Mouse (Mus musculus) forebrain, postnatal 0 days (tissue): ENCODE results near the gene Timeless. TPM values are rescaled to one million over a fixed set of nuclear protein-coding genes. Genes with fewer than 3 reads are reported as not detected.
A peak's percentile ranks its signal among the peaks of the same experiment; 100 is the strongest.
"Not testable (repeated sequence)": the region's sequence is repeated elsewhere in the genome, so short reads cannot be mapped to it uniquely, and the experiment has no call there.

Experiments used
- ATAC-seq: fragments of 200-750 bp; cut with Nextera tagmentation; 2 replicates; pipeline ENCODE4 v1.8.0; 2017; ENCODE audit warnings: mild to moderate bottlenecking, moderate library complexity
- DNase-seq: peaks from one replicate; pipeline ENCODE4 v3.0.0-alpha.2; 2015
- H3K27ac ChIP-seq: fragments of 300-500 bp; sonication (generic); 2 replicates; pipeline ENCODE4 v1.5.1; 2014; ENCODE audit warnings: low read depth, mild to moderate bottlenecking, antibody characterized with exemption, low read length, moderate library complexity, mixed read lengths
- H3K27me3 ChIP-seq: fragments of 300-500 bp; sonication (generic); 2 replicates; pipeline ENCODE4 v1.6.1; 2014; ENCODE audit warnings: mild to moderate bottlenecking, low read length, mixed read lengths; ENCODE audit not compliant: insufficient read depth
- H3K36me3 ChIP-seq: fragments of 300-500 bp; sonication (generic); 2 replicates; pipeline ENCODE4 v1.6.1; 2014; ENCODE audit warnings: mild to moderate bottlenecking, moderate library complexity; ENCODE audit not compliant: insufficient read depth
- H3K4me1 ChIP-seq: fragments of 300-500 bp; sonication (generic); 2 replicates; pipeline ENCODE4 v1.6.1; 2014; ENCODE audit warnings: antibody characterized with exemption; ENCODE audit not compliant: insufficient read depth
- H3K4me2 ChIP-seq: fragments of 300-500 bp; sonication (generic); 2 replicates; pipeline ENCODE4 v1.6.1; 2014; ENCODE audit warnings: low read depth, mild to moderate bottlenecking, moderate library complexity
- H3K4me3 ChIP-seq: fragments of 300-500 bp; sonication (generic); 2 replicates; pipeline ENCODE4 v1.5.1; 2014; ENCODE audit warnings: low read depth, low read length, mixed read lengths
- H3K9ac ChIP-seq: fragments of 300-500 bp; sonication (generic); 2 replicates; pipeline ENCODE4 v1.6.1; 2014; ENCODE audit warnings: mild to moderate bottlenecking
- H3K9me3 ChIP-seq: fragments of 300-500 bp; sonication (generic); 2 replicates; pipeline ENCODE4 v1.6.1; 2016; ENCODE audit warnings: low read length
- CTCF ChIP-seq: sonication (generic); IDR thresholded peaks from 2 replicates; pipeline ENCODE4 v1.5.1; 2016; ENCODE audit warnings: antibody characterized with exemption, control low read depth, low read depth
- WGBS: fragments of 180-500 bp; shearing (Covaris S2); extraction: QIAGEN DNeasy Blood & Tissue Kit; methylation state at CpG from one replicate; pipeline ENCODE4 v1.1.7; 2014; 5-methylcytosine and 5-hydroxymethylcytosine counted together
- polyA plus RNA-seq: library from polyadenylated mRNA; unstranded; fragments of >200 nt; fragmentation: Nextera tagmentation; extraction: Ambion mirVana; gene quantifications from 2 replicates; pipeline ENCODE4 v1.2.1, GENCODE M21; 2015
- total RNA-seq: library from RNA; depleted of rRNA; stranded (reverse); fragments of >200 nt; gene quantifications from 2 replicates; pipeline ENCODE4 v1.2.3, GENCODE M21; 2014; rRNA removed

Timeless gene
- 9.3 and 11.7 TPM in 2 replicates for total RNA-seq
- polyA plus RNA-seq, result 7.7 and 9.9 TPM in 2 replicates

DNA sequence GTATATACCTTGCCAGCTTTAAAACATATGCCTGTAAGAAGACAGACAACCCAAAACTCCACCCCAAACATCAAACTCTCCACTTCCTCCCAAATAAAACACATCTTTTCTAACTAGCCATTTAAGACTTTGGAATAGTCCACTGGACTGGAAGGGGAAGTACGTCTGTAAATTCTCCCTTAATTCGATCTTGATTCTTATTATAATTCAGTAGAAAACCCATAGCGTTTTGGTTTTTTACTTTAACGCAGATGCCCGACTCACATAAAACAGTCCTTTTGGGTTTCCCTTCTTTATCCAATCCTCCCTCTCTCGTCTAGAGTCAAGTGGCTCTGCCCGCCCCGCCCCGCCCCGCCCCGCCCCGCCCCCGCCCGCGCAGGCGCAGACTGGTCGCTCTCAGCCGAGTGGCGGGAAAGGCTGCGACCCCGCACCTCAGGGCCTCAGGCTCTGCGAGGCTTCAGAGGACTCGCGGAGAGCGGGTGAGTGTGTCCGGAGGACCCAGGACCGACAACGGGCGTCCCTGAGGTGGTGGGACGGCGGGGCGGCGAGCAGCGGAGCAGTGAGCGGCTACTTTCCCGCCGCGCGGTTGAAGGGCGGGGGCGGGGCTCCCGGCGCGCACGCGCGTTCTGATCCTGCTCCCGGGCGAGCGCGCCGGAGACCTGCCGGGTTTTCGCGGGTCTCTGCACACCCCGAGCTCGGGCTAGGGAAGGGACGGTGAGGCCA lies at the start of gene Timeless:
Gene Timeless, plus strand, starts transcription at position 369 of the 723 bp plus-strand sequence.
- peak; percentile 95 for ATAC-seq
- Histone ChIP-seq H3K27me3 (no peaks in the 10 kb centered on the region), H3K9me3 (no peaks in the 10 kb centered on the region), H3K27ac (peak within 1 kb of the TSS; percentile 93), H3K4me2 (peak within 1 kb of the TSS; percentile 67), H3K36me3 (no peaks in the 10 kb centered on the region), H3K4me1 (no peaks in the 10 kb centered on the region), H3K4me3 (peak within 1 kb of the TSS; percentile 74), H3K9ac (peak within 1 kb of the TSS; percentile 81)
- no peak for TF ChIP-seq CTCF
- WGBS, result under 1% methylated on average over 56 of the region's 58 CpGs
- DNase-seq, result peak; percentile 93

DNA sequence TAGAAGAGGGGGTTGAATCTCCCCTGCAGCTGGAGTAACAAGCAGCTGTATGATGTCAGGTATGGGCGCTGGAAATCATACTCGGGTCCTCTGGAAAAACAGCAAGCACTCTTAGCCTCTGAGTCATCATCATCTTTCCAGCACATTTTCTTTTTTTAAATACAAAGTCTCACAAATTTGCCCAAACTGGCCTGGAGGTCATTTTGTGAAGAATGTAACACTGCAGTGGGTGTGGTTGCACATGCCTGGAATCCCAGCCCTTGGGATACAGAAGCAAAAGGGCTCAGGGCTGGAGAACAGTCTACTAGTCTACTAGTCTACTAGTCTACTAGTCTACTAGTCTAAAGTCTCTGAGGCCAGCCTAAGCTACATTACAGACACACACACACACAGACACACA lies 47.6 kb upstream of the Timeless start:
- Histone ChIP-seq H3K4me2 (no peak overlapping the region), H3K4me3 (no peak overlapping the region), H3K27ac (no peak overlapping the region), H3K36me3 (no peaks in the 10 kb centered on the region), H3K4me1 (no peaks in the 10 kb centered on the region), H3K9me3 (no peaks in the 10 kb centered on the region), H3K27me3 (no peaks in the 10 kb centered on the region), H3K9ac (no peak overlapping the region)
- no peak for ATAC-seq
- TF ChIP-seq CTCF, result no peak
- DNase-seq, result no peak
- WGBS, result 87% methylated on average over 2 of the region's 2 CpGs

DNA sequence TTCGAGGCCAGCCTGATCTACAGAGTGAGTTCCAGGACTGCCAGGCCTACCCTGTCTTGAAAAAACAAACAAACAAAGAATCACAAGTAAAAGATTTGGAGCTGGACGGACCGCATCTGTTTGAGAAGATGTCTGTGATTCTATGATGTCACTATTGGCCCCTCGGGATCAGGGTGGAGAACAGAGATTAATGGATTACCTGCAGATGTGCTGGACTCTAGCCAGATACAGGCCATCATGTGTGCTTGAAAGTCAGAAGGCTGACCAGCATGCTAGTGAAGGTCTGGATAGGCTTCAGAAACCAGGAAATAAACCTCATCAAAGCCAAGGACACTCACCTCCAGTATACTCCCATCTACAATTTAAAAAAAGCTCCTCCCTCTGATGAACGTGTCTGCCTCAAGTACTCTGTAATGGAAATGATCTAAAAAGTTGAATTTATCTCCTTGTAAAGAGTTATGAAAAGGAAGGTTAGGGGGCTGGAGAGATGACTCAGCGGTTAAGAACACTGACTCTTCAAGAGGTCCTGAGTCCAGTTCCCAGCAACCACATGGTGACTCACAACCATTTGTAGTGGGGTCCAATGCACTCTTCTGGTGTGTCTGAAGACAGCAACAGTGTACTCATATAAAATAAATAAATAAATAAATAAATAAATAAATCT lies 46.5 kb upstream of the Timeless start:
- DNase-seq (no peak), ATAC-seq (no peak)
- no peaks in the 10 kb centered on the region for H3K9me3 ChIP-seq
- 83% methylated on average over 6 of the region's 6 CpGs for WGBS
- H3K9ac ChIP-seq, result no peak overlapping the region
- no peak overlapping the region for H3K27ac ChIP-seq
- H3K4me1 ChIP-seq, result no peaks in the 10 kb centered on the region
- H3K4me2 ChIP-seq, result no peak overlapping the region
- H3K27me3 ChIP-seq, result no peaks in the 10 kb centered on the region
- TF ChIP-seq CTCF, result no peak
- H3K4me3 ChIP-seq, result no peak overlapping the region
- no peaks in the 10 kb centered on the region for H3K36me3 ChIP-seq

DNA sequence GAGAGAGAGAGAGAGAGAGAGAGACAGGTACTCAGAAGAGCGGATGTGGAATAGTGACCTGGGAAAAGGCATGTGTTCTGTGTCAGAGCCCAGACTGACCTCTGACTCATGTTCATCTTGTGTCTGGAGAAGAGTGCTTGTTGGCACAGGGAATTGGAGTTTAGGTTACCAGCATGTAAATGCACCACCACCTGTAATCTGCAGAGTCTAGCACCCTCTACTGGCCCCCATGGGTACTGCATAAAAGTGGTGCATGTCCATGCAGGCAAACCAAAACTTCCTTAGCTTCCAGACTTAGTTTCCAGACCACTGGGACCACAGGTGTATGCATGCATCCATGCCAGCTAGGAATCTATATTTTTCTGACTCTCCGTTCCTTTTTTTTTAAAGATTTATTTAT lies 45.9 kb upstream of the Timeless start:
- 50% methylated on average over 2 of the region's 2 CpGs for WGBS
- Histone ChIP-seq H3K36me3 (no peaks in the 10 kb centered on the region), H3K4me3 (no peak overlapping the region), H3K4me2 (no peak overlapping the region), H3K9me3 (no peaks in the 10 kb centered on the region), H3K27me3 (no peaks in the 10 kb centered on the region), H3K4me1 (no peaks in the 10 kb centered on the region), H3K27ac (no peak overlapping the region), H3K9ac (no peak overlapping the region)
- ATAC-seq, result no peak; the same call in 1 of the 2 replicates
- peak; percentile 93 for TF ChIP-seq CTCF
- DNase-seq, result peak; percentile 87

DNA sequence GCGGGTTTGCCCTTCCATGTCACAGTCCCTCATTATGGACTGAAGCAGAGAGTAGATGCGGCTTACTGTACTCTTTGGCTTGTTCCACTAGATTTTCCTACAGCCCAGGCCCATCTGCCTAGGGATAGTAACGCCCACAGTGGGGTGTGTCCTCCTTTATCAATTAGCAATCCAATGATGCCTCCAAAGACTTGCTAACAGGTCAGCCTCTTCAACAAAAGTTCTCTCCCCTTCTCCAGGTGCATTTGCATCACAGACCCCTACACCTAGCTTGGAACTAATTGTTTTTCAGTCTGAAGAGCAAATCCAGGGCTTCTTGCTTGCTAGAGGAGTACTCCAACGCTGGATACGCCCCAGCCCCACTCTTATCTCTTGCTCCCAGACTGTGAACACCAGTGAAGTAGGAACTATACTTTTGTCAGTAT lies 44.7 kb upstream of the Timeless start:
- Histone ChIP-seq H3K27ac (no peak overlapping the region), H3K9me3 (no peaks in the 10 kb centered on the region), H3K36me3 (no peaks in the 10 kb centered on the region), H3K4me2 (no peak overlapping the region), H3K4me3 (no peak overlapping the region), H3K27me3 (no peaks in the 10 kb centered on the region), H3K4me1 (no peaks in the 10 kb centered on the region), H3K9ac (no peak overlapping the region)
- TF ChIP-seq CTCF, result no peak
- no peak for ATAC-seq
- DNase-seq, result no peak
- WGBS, result 67% methylated on average over 5 of the region's 5 CpGs

DNA sequence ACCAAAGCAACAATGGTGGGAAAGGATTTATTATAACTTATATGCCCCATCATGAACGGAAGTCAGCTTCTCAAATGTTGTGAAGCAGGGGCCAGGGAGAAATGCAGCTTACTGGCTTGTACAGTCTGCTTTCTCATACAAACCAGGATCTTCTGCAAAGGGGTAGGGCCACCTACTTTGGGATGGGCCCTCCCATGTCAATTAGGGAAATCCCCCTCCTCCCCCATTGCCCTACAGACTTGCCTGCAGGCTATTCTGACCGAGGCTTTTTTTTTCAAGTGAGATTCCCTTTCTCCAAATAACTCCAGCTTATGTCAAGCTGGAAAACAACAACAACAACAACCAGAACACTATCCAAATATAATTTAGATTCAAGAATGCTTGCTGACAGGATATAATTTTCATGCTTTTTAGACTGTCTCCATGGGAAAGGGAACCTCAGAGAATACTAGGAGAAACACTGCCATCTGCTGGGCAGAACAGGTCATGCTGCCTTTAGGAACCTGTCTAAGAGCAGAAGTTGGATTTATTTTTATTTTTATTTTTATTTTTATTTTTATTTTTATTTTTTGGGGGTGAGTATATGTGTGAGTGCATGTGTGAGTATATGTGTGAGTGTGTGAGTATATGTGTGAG lies 43.5 kb upstream of the Timeless start:
- 40% methylated on average over 2 of the region's 2 CpGs for WGBS
- TF ChIP-seq CTCF, result peak; percentile 81
- DNase-seq (peak; percentile 88), ATAC-seq (peak; percentile 58)
- no peaks in the 10 kb centered on the region for H3K36me3 ChIP-seq
- H3K4me3 ChIP-seq, result no peak overlapping the region
- no peaks in the 10 kb centered on the region for H3K9me3 ChIP-seq
- H3K27me3 ChIP-seq, result no peaks in the 10 kb centered on the region
- H3K9ac ChIP-seq, result no peak overlapping the region
- H3K27ac ChIP-seq, result no peak overlapping the region
- no peak overlapping the region for H3K4me2 ChIP-seq
- H3K4me1 ChIP-seq, result no peaks in the 10 kb centered on the region

DNA sequence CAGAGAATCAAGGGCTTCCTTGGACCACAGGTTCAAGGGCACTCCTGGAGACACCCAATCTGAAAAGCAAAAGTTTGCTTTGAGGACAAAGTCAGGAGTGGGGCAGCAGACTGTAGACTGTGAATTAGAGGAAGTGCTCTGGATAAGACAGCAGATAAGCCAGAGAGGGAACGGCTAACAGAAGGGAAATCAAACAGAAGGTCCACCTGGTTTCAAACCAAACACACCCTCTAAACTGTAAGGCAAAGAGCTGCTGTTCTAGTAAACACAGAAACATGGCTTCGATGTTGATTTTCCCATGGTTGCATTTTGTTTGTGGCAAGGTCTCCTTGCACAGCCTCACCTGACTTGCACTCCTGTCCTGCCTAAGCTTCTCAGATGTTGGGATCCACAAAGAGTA lies 40.4 kb upstream of the Timeless start:
- WGBS, result 83% methylated on average over 2 of the region's 2 CpGs
- DNase-seq, result no peak
- Histone ChIP-seq H3K27me3 (no peaks in the 10 kb centered on the region), H3K36me3 (no peaks in the 10 kb centered on the region), H3K9ac (no peak overlapping the region), H3K4me2 (no peak overlapping the region), H3K4me3 (no peak overlapping the region), H3K27ac (no peak overlapping the region), H3K9me3 (no peaks in the 10 kb centered on the region), H3K4me1 (no peaks in the 10 kb centered on the region)
- TF ChIP-seq CTCF, result no peak
- ATAC-seq, result no peak

DNA sequence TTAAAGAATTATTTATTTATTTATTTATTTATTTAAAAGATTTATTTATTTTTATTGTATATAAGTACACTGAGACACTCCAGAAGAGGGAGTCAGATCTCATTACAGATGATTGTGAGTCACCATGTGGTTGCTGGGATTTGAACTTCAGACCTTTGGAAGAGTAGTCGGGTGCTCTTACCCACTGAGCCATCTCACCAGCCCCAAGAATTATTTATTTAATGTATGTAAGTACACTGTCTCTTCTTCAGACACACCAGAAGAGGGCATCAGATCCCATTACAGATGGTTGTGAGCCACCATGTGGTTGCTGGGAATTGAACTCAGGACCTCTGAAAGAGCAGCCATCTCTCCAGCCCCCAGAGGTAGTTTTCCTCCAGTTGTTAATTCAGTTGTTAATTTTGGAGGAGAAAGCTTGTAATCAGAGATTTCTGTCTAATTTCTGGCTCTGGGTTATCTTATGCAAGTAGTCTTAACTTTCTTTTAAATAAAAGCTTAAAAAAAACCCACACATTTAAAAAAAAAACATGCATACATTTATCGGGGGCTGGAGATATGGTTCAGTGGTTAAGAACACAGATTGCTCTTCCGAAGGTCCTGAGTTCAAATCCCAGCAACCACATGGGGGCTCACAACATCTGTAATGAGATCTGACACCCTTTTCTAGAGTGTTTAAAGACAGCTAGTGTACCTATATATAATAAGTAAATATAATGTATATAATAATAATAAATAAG lies 39.7 kb upstream of the Timeless start:
- not testable (repeated sequence) for H3K9ac ChIP-seq, H3K9me3 ChIP-seq, H3K4me3 ChIP-seq, H3K27me3 ChIP-seq, H3K4me1 ChIP-seq, DNase-seq, H3K36me3 ChIP-seq, H3K27ac ChIP-seq, H3K4me2 ChIP-seq, ATAC-seq
- WGBS, result 91% methylated on average over 3 of the region's 3 CpGs
